Mouse (Mus musculus): Measurements from ENCODE around the gene En1.

The En1 gene

GRCm38 (mm10) chr1:120626930-120627621 lies 24.9 kb downstream of the En1 start:
- no peak for DNase-seq (ENCODE audit: low read depth, low spot score)

GRCm38 (mm10) chr1:120627622-120628001 lies 25.4 kb downstream of the En1 start:
- no peak for DNase-seq (ENCODE audit: low read depth, low spot score)

GRCm38 (mm10) chr1:120628821-120629220 lies 26.6 kb downstream of the En1 start:
- DNase-seq (ENCODE audit: low read depth, low spot score) = no peak

- no peak for DNase-seq (ENCODE audit: low read depth, low spot score)
These were observed 41.2 kb downstream of the En1 start for GRCm38 (mm10) chr1:120643380-120643779.

- DNase-seq (ENCODE audit: low read depth, low spot score) = no peak
These were observed 41.9 kb downstream of the En1 start for GRCm38 (mm10) chr1:120643848-120644711.

GRCm38 (mm10) chr1:120644755-120645154 lies 42.5 kb downstream of the En1 start:
- no peak for DNase-seq (ENCODE audit: low read depth, low spot score)

GRCm38 (mm10) chr1:120650068-120650467 lies 47.9 kb downstream of the En1 start:
- DNase-seq (ENCODE audit: low read depth, low spot score) = no peak

- DNase-seq (ENCODE audit: low read depth, low spot score) = no peak
These were observed 49.8 kb downstream of the En1 start for GRCm38 (mm10) chr1:120651997-120652396.

- no peak for DNase-seq (ENCODE audit: low read depth, low spot score)
These were observed 52.8 kb downstream of the En1 start for GRCm38 (mm10) chr1:120654950-120655396.

Data from brain, embryonic 18.5 days (tissue).